Mouse (Mus musculus) cerebellum, adult 8-10 months (tissue): ENCODE results near the gene Kcnn3.
A peak's percentile ranks its signal among the peaks of the same experiment; 100 is the strongest.

Experiments
- DNase-seq: peaks from one replicate; pipeline ENCODE4 v3.0.0; 2022

Gene Kcnn3

GRCm38 (mm10) chr3:89677617-89678016, 157.7 kb downstream of the Kcnn3 start:
- DNase-seq = no peak

- DNase-seq = no peak
Observed at GRCm38 (mm10) chr3:89686031-89686430, 166.1 kb downstream of the Kcnn3 start.

GRCm38 (mm10) chr3:89688694-89689581, 169.0 kb downstream of the Kcnn3 start:
- DNase-seq = peak; percentile 87

GRCm38 (mm10) chr3:89691776-89692175, 171.8 kb downstream of the Kcnn3 start:
- no peak for DNase-seq

- no peak for DNase-seq
Observed at GRCm38 (mm10) chr3:89696152-89696821, 176.3 kb downstream of the Kcnn3 start.

GRCm38 (mm10) chr3:89698958-89699357, 179.0 kb downstream of the Kcnn3 start:
- no peak for DNase-seq

- DNase-seq = no peak
Observed at GRCm38 (mm10) chr3:89700461-89700860, 180.5 kb downstream of the Kcnn3 start.

- no peak for DNase-seq
Observed at GRCm38 (mm10) chr3:89703596-89703995, 183.6 kb downstream of the Kcnn3 start.

- DNase-seq = no peak
Observed at GRCm38 (mm10) chr3:89704064-89704463, 184.1 kb downstream of the Kcnn3 start.

- DNase-seq = peak; percentile 82
Observed at GRCm38 (mm10) chr3:89714359-89715206, 194.6 kb downstream of the Kcnn3 start, which contains the start of gene Adar. Gene Adar, plus strand, starts transcription at chr3:89715022.

GRCm38 (mm10) chr3:89715207-89715966, 195.4 kb downstream of the Kcnn3 start:
- DNase-seq = peak; percentile 67

GRCm38 (mm10) chr3:89715967-89716256, 195.9 kb downstream of the Kcnn3 start:
- no peak for DNase-seq

GRCm38 (mm10) chr3:89722032-89722431, 202.1 kb downstream of the Kcnn3 start:
- no peak for DNase-seq

- no peak for DNase-seq
Observed at GRCm38 (mm10) chr3:89723400-89724084, 203.6 kb downstream of the Kcnn3 start.
